Mouse (Mus musculus) kidney, postnatal 25 days (tissue): ENCODE data around the gene Fam166b.
A peak's percentile ranks its signal among the peaks of the same experiment; 100 is the strongest.

Experiments
- DNase-seq, 2 experiments: peaks; one replicate each; pipeline ENCODE4 v3.0.0; 2021; ENCODE audit warnings: mixed read lengths in 2 of 2

The Fam166b gene

GRCm38 (mm10) chr4:43380951-43381350, 48.0 kb downstream of the Fam166b start:
- peak; percentile 16 to 56 for DNase-seq

- DNase-seq = peak in 1 of 2 experiments; percentile 14
Observed at GRCm38 (mm10) chr4:43379601-43380000, 49.3 kb downstream of the Fam166b start.
